Mouse (Mus musculus): Measurements from ENCODE around the gene Olfr414. TPM values are rescaled to one million over a fixed set of nuclear protein-coding genes. Genes with fewer than 3 reads are reported as not detected.

Gene Olfr414
- not detected in 2 replicates for polyA plus RNA-seq (2016; fragmentation: Nextera tagmentation; extraction: Ambion mirVana)

DNA sequence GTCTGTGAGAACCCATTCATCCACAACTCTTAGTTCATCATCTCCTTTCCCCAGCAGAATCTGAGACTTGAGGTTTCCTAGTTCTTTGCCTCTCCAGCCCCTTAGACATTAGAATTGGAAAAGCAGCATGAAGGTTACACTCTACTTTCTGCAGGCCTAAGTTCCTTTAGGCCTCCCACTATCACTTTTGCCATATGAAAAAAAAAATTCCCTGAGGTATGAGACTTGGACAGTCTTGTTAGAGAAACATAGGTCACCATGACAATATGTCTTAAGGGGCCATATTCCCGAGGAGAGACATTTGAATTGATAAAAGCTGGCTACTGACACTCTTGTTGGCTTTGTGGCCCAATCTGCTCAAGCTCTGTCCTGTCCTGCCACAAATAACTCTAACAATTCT, at the start of gene Olfr414:
Gene Olfr414 (plus strand): TSS at position 301 of the 400 bp plus-strand sequence.
- H3K27ac ChIP-seq = no peak within 1 kb of the TSS
- H3K4me3 ChIP-seq = no peak within 1 kb of the TSS
- no peaks in the 10 kb centered on the region for H3K4me1 ChIP-seq
- H3K4me2 ChIP-seq (replicated peaks) = no peak within 1 kb of the TSS
- no peak for ATAC-seq (ENCODE audit: low FRiP score, low read depth)
- no peak within 1 kb of the TSS for H3K9ac ChIP-seq
- 73% methylated on average over 1 of the region's 1 CpGs for WGBS
- no peaks in the 10 kb centered on the region for H3K27me3 ChIP-seq (replicated peaks)
- H3K36me3 ChIP-seq = no peaks in the 10 kb centered on the region
- no peaks in the 10 kb centered on the region for H3K9me3 ChIP-seq

DNA sequence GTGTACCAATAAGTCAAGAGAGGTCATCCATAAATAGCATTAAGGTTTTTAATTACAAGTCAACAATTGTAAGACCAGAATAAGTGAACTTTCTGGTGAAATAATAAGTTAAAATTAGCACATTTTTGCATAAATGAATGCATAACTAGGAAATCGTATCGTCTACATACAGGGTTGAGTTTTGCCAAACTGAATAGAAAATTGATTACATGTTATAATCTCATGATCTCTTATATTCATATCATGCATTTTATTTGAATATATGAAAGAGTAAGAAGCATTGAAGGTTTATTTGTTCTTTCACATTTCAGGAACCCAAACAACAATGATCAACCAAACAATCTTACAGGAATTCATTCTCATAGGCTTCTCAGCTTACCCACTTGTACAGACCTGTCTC, 33.1 kb upstream of the Olfr414 start, which contains the start of gene Olfr248:
Gene Olfr248 (plus strand): TSS at position 301 of the 400 bp plus-strand sequence.
- H3K4me3 ChIP-seq = no peak within 1 kb of the TSS
- no peaks in the 10 kb centered on the region for H3K4me1 ChIP-seq
- H3K27me3 ChIP-seq (replicated peaks) = no peaks in the 10 kb centered on the region
- no peaks in the 10 kb centered on the region for H3K9me3 ChIP-seq
- no peak within 1 kb of the TSS for H3K27ac ChIP-seq
- no peaks in the 10 kb centered on the region for H3K36me3 ChIP-seq
- no peak for ATAC-seq (ENCODE audit: low FRiP score, low read depth)
- no peak within 1 kb of the TSS for H3K9ac ChIP-seq
- no peak within 1 kb of the TSS for H3K4me2 ChIP-seq (replicated peaks)
- 90% methylated on average over 2 of the region's 2 CpGs for whole genome bisulfite sequencing

DNA sequence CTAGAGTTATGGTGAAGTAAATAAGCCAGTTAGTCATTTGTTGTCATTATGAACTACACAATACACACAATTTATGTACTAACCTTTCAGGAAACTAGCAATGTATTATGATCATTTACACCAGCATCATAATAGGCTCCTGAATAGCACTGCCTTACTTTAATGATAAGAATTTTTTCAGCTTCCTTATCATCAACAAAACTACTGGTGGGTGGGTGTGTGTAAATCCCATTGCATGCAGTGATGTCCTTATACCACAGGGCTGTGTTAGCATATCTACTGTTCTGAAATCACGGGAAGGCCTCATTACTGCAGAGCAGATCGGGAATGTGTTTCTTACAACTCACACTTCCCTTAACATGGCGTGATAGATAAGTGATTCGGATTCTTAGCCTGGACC, 905 bp upstream of the Olfr414 start:
- Histone ChIP-seq H3K27ac (no peak overlapping the region), H3K4me3 (no peak overlapping the region), H3K36me3 (no peaks in the 10 kb centered on the region), H3K4me2 (replicated peaks) (no peak overlapping the region), H3K9ac (no peak overlapping the region), H3K4me1 (no peaks in the 10 kb centered on the region), H3K9me3 (no peaks in the 10 kb centered on the region), H3K27me3 (replicated peaks) (no peaks in the 10 kb centered on the region)
- 92% methylated on average over 4 of the region's 4 CpGs for WGBS
- no peak for ATAC-seq (ENCODE audit: low FRiP score, low read depth)

DNA sequence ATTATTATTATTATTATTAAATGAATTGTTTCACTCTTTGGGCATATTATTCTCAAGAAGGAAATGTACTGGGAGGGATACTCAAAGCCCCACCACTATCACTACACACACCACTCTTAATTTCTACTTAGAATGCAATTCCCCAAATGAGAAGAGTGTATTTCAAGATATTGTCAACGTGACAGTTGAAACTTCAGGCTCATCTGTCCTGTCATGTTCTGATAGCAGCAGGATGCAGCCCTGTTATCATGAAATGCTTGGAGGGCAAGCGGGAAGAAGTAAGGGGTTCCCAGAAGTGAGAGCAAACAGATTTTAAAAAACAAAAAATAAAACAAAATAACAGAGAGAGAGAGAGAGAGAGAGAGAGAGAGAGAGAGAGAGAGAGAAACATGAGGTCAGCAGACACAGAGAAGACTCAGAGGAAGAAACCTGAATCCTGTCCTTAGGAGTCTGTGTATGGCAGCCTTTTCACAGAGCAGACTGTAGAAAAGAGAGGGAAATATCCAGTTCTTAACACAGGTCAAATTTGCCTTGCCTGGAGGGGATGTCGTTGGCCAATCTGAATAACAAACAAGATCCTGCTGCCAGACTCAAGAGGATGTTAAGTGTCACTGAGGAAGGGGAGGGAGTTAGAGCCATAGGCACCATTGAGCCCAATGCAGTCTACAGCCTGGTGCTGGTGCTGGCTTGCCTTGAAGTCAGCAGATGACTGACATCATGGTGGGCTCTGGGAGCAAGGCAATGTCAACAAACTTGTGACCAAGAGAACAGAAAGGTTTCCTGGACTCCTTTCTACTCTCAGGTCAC, 2.5 kb downstream of the Olfr414 start:
- no peaks in the 10 kb centered on the region for H3K27me3 ChIP-seq (replicated peaks)
- no peak for ATAC-seq (ENCODE audit: low FRiP score, low read depth)
- WGBS = 55% methylated on average over 3 of the region's 3 CpGs

DNA sequence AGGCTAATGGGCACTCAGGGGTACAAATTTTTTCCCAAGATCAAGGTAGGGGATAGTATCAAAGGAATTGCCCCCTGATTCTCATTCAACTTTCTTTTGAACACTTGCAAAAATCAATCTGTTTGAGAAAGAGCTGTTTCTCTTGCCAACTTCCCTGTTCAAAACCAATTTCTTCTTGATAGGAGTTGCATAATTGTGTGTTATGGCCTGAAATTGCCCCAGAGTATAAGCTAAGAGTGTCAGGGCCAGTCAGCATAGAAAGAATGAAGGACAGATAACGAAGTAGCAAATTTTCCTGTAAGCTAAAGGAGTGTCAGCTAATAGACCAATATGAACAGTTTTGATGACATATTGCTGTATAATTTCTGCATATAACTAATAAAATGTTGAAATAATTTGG, 3.5 kb downstream of the Olfr414 start:
- H3K27me3 ChIP-seq (replicated peaks) = no peaks in the 10 kb centered on the region
- 83% methylated on average over 1 of the region's 1 CpGs for WGBS
- no peak overlapping the region for H3K4me2 ChIP-seq (replicated peaks)
- no peaks in the 10 kb centered on the region for H3K9me3 ChIP-seq
- H3K4me3 ChIP-seq = no peak overlapping the region
- no peak overlapping the region for H3K9ac ChIP-seq
- no peak overlapping the region for H3K27ac ChIP-seq
- H3K4me1 ChIP-seq = no peaks in the 10 kb centered on the region
- H3K36me3 ChIP-seq = no peaks in the 10 kb centered on the region
- no peak for ATAC-seq (ENCODE audit: low FRiP score, low read depth)

More for the DNA sequence above, 2.5 kb downstream of the Olfr414 start:
- Histone ChIP-seq H3K4me2 (replicated peaks) (no peak overlapping the region), H3K9ac (no peak overlapping the region), H3K27ac (no peak overlapping the region), H3K36me3 (no peaks in the 10 kb centered on the region), H3K9me3 (no peaks in the 10 kb centered on the region), H3K4me1 (no peaks in the 10 kb centered on the region), H3K4me3 (no peak overlapping the region)

DNA sequence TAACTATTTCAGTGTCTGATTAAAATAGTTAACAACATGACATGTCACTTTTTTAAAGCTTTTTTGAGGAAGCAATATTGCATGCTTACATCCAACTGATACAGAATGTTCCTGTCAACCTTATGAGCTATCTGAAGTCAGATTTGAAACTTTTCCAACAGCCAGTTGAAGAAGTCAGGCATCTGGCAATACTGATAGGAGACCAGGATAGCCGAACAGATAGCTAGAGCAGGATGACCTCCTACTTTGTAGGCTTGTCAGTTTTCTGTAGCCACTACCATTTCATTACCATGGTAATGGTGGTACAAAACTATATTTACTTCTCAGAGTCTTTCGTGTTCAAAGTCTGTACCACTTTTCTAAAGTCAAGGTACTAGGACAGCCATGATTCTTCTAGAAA, 4.5 kb downstream of the Olfr414 start:
- H3K9ac ChIP-seq = no peak overlapping the region
- no peak for ATAC-seq (ENCODE audit: low FRiP score, low read depth)
- H3K27me3 ChIP-seq (replicated peaks) = no peaks in the 10 kb centered on the region
- 89% methylated on average over 2 of the region's 2 CpGs for WGBS
- no peaks in the 10 kb centered on the region for H3K9me3 ChIP-seq
- H3K4me1 ChIP-seq = no peaks in the 10 kb centered on the region
- H3K4me2 ChIP-seq (replicated peaks) = no peak overlapping the region
- no peak overlapping the region for H3K27ac ChIP-seq
- no peak overlapping the region for H3K4me3 ChIP-seq
- H3K36me3 ChIP-seq = no peaks in the 10 kb centered on the region

DNA sequence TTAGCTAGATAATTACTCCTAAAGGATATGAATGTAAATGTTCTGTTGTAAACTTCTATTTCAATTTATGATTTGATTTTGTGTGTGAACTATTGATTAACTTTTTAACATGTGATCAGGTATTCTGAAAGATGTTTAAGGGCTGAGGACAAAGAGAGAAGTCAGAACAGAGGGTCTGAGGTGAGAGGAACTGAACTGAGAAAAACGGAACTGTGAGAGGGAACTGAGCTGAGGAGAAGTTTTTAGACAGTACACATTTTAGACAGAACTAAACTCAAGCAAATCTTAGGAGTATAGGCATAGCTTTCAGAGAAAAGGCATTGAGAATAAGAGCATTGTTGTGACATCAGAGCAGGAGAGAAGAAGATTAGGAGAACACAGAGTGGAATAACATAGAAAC, 10.3 kb downstream of the Olfr414 start:
- Histone ChIP-seq H3K27ac (no peak overlapping the region), H3K4me1 (no peaks in the 10 kb centered on the region), H3K27me3 (replicated peaks) (no peaks in the 10 kb centered on the region), H3K36me3 (no peaks in the 10 kb centered on the region), H3K4me3 (no peak overlapping the region), H3K4me2 (replicated peaks) (no peak overlapping the region), H3K9me3 (no peaks in the 10 kb centered on the region), H3K9ac (no peak overlapping the region)
- WGBS = 29% methylated on average over 1 of the region's 1 CpGs
- no peak for ATAC-seq (ENCODE audit: low FRiP score, low read depth)

DNA sequence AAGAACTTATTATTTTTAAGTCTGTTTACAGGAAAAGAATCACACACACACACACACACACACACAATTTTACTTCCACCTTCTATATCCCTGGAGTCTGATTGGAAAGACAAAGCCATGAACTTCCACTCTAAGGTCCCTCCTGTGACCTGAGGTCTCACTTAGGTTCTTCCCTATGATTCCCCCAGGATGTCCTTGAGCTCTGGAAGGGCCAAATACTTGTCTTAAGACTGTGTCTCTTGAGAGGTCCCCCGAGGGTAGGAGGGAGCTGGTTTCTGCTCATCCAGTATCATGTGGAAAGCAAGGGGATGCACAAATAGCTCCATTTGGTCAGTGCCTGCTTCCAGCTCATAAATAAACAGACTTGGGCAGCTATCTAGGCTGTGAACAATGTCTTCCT, 17.9 kb downstream of the Olfr414 start, which contains the start of gene Olfr220:
Gene Olfr220 (plus strand): TSS at position 301 of the 400 bp plus-strand sequence.
- WGBS = 64% methylated on average over 1 of the region's 1 CpGs
- Histone ChIP-seq H3K4me1 (no peaks in the 10 kb centered on the region), H3K4me3 (no peak within 1 kb of the TSS), H3K9ac (no peak within 1 kb of the TSS), H3K9me3 (no peaks in the 10 kb centered on the region), H3K27ac (no peak within 1 kb of the TSS), H3K36me3 (no peaks in the 10 kb centered on the region), H3K4me2 (replicated peaks) (no peak within 1 kb of the TSS), H3K27me3 (replicated peaks) (no peaks in the 10 kb centered on the region)
- ATAC-seq (ENCODE audit: low FRiP score, low read depth) = no peak

DNA sequence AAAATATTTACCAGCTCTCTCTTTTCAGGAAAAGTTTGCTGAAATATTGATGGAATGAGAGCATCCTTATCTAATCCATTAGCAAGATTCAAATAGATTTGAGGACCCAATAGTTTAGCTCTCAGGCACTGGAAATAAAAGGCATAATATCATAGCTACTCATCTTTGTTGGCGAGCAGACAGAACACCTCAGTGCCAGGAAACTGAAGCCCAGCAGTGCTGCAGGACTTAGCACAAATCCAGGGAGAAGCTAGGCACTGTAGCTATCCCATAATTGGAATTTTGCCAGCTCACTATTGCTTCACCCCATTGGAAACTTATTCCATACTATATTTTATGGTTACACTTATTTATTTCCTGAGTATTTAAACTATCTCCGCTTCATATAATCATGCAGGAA, 31.2 kb downstream of the Olfr414 start:
- WGBS = 89% methylated on average over 2 of the region's 2 CpGs
- Histone ChIP-seq H3K27me3 (replicated peaks) (no peaks in the 10 kb centered on the region), H3K4me1 (no peaks in the 10 kb centered on the region)

DNA sequence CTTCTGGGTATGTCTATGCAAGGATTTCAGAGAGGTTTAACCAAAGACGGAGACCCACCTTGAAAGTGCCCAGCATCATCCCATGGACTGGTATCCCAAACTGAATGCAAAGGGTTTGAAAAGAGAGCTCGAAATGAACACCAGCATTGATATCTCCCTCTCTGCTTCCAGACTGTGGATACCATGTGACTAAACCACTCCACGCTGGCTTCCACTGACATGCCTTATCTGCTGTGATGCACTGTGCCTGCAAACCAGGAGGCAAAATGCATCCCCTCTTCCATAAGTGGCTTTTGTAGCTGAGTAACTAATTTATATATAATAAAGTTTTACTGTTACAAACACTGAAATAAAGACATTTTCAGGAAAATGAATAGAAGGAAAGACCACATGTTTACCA, 41.5 kb downstream of the Olfr414 start:
- H3K4me2 ChIP-seq (replicated peaks) = no peak overlapping the region
- no peak overlapping the region for H3K4me3 ChIP-seq
- H3K27me3 ChIP-seq (replicated peaks) = no peaks in the 10 kb centered on the region
- no peak for ATAC-seq (ENCODE audit: low FRiP score, low read depth)
- no peak overlapping the region for H3K9ac ChIP-seq
- H3K9me3 ChIP-seq = no peaks in the 10 kb centered on the region
- no peaks in the 10 kb centered on the region for H3K4me1 ChIP-seq
- no peaks in the 10 kb centered on the region for H3K36me3 ChIP-seq
- no peak overlapping the region for H3K27ac ChIP-seq
- 90% methylated on average over 3 of the region's 3 CpGs for WGBS

More for the DNA sequence above, 31.2 kb downstream of the Olfr414 start:
- no peak overlapping the region for H3K4me2 ChIP-seq (replicated peaks)
- no peak overlapping the region for H3K4me3 ChIP-seq
- H3K9me3 ChIP-seq = no peaks in the 10 kb centered on the region
- no peaks in the 10 kb centered on the region for H3K36me3 ChIP-seq
- no peak overlapping the region for H3K9ac ChIP-seq
- ATAC-seq (ENCODE audit: low FRiP score, low read depth) = no peak
- H3K27ac ChIP-seq = no peak overlapping the region

DNA sequence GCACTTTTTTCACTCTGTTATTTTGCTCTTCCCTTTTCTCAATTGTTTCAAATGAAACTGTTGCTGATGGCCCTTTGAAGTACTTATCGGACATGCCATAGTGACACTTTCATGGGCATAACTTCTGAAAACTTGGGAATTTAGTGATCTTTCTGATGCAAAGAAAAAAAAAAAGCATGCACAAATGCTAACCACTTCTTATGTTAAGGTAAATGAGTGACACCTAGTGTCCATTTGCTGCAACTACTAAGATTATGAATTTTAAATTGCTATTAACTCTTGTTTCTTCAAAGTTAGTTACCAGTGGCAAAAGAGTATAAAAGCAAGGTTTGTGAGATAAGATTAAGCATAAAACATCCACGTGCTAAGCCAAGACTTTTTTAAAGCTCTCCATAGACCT, 42.4 kb downstream of the Olfr414 start:
- H3K36me3 ChIP-seq = no peaks in the 10 kb centered on the region
- no peaks in the 10 kb centered on the region for H3K4me1 ChIP-seq
- no peak overlapping the region for H3K4me2 ChIP-seq (replicated peaks)
- ATAC-seq (ENCODE audit: low FRiP score, low read depth) = no peak
- H3K27ac ChIP-seq = no peak overlapping the region
- no peaks in the 10 kb centered on the region for H3K27me3 ChIP-seq (replicated peaks)
- H3K9me3 ChIP-seq = no peaks in the 10 kb centered on the region
- 37% methylated on average over 2 of the region's 2 CpGs for WGBS
- no peak overlapping the region for H3K9ac ChIP-seq
- no peak overlapping the region for H3K4me3 ChIP-seq

DNA sequence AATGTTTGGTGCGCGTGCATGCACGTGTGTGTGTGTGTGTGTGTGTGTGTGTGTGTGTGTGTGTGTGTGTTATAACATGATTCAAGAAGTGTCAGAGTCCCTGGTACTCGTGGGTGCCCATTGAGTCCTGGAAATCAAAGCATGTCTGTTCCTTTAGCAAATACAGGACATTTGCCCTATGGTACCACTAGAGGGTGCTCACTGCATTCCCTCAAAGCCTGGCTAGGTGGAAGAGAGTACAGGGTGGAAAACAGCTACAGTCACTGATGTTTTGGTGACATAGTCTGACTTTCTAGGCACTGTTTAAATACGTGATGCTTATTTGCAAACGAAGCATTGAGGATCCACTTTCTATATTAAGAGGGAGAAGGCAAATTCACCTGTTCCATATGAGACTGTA, 45.9 kb downstream of the Olfr414 start:
- Histone ChIP-seq H3K4me2 (replicated peaks) (no peak overlapping the region), H3K36me3 (no peaks in the 10 kb centered on the region), H3K4me3 (no peak overlapping the region), H3K9ac (no peak overlapping the region), H3K9me3 (no peaks in the 10 kb centered on the region), H3K27ac (no peak overlapping the region), H3K4me1 (no peaks in the 10 kb centered on the region), H3K27me3 (replicated peaks) (no peaks in the 10 kb centered on the region)
- 9% methylated on average over 6 of the region's 6 CpGs for WGBS
- ATAC-seq (ENCODE audit: low FRiP score, low read depth) = peak; percentile 83

DNA sequence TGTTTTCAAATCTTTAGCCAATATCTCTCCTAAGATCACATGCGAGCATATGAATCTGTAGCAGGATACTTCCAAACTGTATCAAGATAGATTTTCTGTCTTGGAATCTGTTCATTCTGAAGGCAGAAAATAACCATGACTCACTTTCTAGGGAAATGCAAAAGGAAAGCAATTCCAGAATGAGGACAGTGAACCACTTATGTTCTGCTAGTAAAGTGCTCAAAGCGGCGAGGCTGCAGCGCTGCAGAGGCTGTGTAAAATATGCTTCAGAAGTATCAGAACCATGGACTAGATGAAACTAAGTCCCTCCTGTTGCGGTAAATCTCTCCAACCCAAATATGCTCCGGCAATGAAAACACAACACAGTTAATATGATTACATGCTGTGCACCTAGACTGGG, 58.7 kb downstream of the Olfr414 start:
- Histone ChIP-seq H3K4me3 (no peak overlapping the region), H3K27ac (no peak overlapping the region), H3K27me3 (replicated peaks) (no peaks in the 10 kb centered on the region), H3K4me1 (no peaks in the 10 kb centered on the region), H3K9me3 (no peaks in the 10 kb centered on the region), H3K9ac (no peak overlapping the region), H3K4me2 (replicated peaks) (no peak overlapping the region), H3K36me3 (no peaks in the 10 kb centered on the region)
- no peak for ATAC-seq (ENCODE audit: low FRiP score, low read depth)
- 94% methylated on average over 6 of the region's 6 CpGs for WGBS
